Mouse (Mus musculus) liver, embryonic 14.5 days (tissue): Measurements from ENCODE around the gene Crtam. TPM values are rescaled to one million over a fixed set of nuclear protein-coding genes. Genes with fewer than 3 reads are reported as not detected.

Experiments used
- ATAC-seq: fragments of 200-750 bp; cut with Nextera tagmentation; 2 replicates; pipeline ENCODE4 v1.8.0; 2017; ENCODE audit warnings: moderate number of reproducible peaks, mild to moderate bottlenecking, moderate library complexity; ENCODE audit not compliant: insufficient read depth
- DNase-seq, 3 experiments: peaks; one replicate each; pipeline ENCODE4 v3.0.0-alpha.2; 2012 to 2013; ENCODE audit warnings: low read depth in 3 of 3, low spot score in 3 of 3
- H3K27ac ChIP-seq: fragments of 300-500 bp; sonication (generic); 2 replicates; pipeline ENCODE4 v1.5.1; 2014; ENCODE audit warnings: moderate library complexity, mild to moderate bottlenecking, control low read depth, inconsistent platforms
- H3K27me3 ChIP-seq: fragments of 300-500 bp; sonication (generic); 2 replicates; pipeline ENCODE4 v1.6.1; 2014; ENCODE audit warnings: mild to moderate bottlenecking, low read length, moderate library complexity; ENCODE audit not compliant: control insufficient read depth, insufficient read depth
- H3K36me3 ChIP-seq: fragments of 300-500 bp; sonication (generic); replicated peaks from 2 replicates; pipeline ENCODE4 v1.6.1; 2014; ENCODE audit warnings: low read depth; ENCODE audit not compliant: control insufficient read depth, insufficient read depth
- H3K4me1 ChIP-seq, 2 experiments: fragments of 200-500 bp in 1 of 2; fragments of 300-500 bp in 1 of 2; sonication (generic) in 1 of 2; replicated peaks; 2 replicates each; pipeline ENCODE4 v1.6.1; 2012 to 2014; ENCODE audit warnings: antibody characterized with exemption in 1 of 2, inconsistent platforms in 1 of 2, low read length in 1 of 2; ENCODE audit not compliant: control insufficient read depth in 2 of 2, insufficient read depth in 2 of 2
- H3K4me2 ChIP-seq: fragments of 300-500 bp; sonication (generic); 2 replicates; pipeline ENCODE4 v1.6.1; 2014; ENCODE audit warnings: low read depth, mild to moderate bottlenecking, control low read depth, moderate library complexity
- H3K4me3 ChIP-seq, 2 experiments: fragments of 200-500 bp in 1 of 2; fragments of 300-500 bp in 1 of 2; sonication (generic) in 1 of 2; 2 replicates each; pipeline ENCODE4 v1.5.1; 2012 to 2014; ENCODE audit warnings: low read depth in 2 of 2, low read length in 2 of 2, mild to moderate bottlenecking in 2 of 2, control low read depth in 1 of 2, inconsistent platforms in 1 of 2, moderate library complexity in 1 of 2; ENCODE audit not compliant: insufficient read depth in 1 of 2
- H3K9ac ChIP-seq: fragments of 300-500 bp; sonication (generic); replicated peaks from 2 replicates; pipeline ENCODE4 v1.6.1; 2014; ENCODE audit warnings: mild to moderate bottlenecking, control low read depth, moderate library complexity
- H3K9me3 ChIP-seq: fragments of 300-500 bp; sonication (generic); 2 replicates; pipeline ENCODE4 v1.6.1; 2016; ENCODE audit warnings: low read length, mixed read lengths; ENCODE audit not compliant: control insufficient read depth
- CTCF ChIP-seq: IDR thresholded peaks from 2 replicates; pipeline ENCODE4 v1.5.1; 2016; ENCODE audit warnings: antibody characterized with exemption, low read depth, control low read depth
- EP300 ChIP-seq: IDR thresholded peaks from 2 replicates; pipeline ENCODE4 v1.6.1; 2016; ENCODE audit warnings: antibody characterized with exemption, low read depth
- WGBS: fragments of 180-500 bp; shearing (Covaris S2); extraction: QIAGEN DNeasy Blood & Tissue Kit; methylation state at CpG from one replicate; pipeline ENCODE4 v1.1.7; 2014; ENCODE audit not compliant: insufficient replicate concordance; 5-methylcytosine and 5-hydroxymethylcytosine counted together
- polyA plus RNA-seq, 2 experiments: library from polyadenylated mRNA; depleted of rRNA in 1 of 2; stranded (reverse) in 1 of 2; unstranded in 1 of 2; fragments of >200 nt; fragmentation: Nextera tagmentation in 1 of 2; extraction: Ambion mirVana in 1 of 2; gene quantifications; 2 replicates each; pipeline versions ENCODE4 v1.2.1 to v1.2.3; 2012 to 2014

Gene Crtam
- polyA plus RNA-seq, 2 experiments = 0.06 TPM; not detected in 1

GRCm38 (mm10) chr9:40947131-40947530 lies 57.3 kb downstream of the Crtam start:
- Histone ChIP-seq H3K27me3 (no peaks in the 10 kb centered on the region), H3K27ac (no peak overlapping the region), H3K4me2 (no peak overlapping the region), H3K9me3 (no peaks in the 10 kb centered on the region), H3K4me3 (no peak overlapping the region), H3K36me3 (no peaks in the 10 kb centered on the region), H3K9ac (no peak overlapping the region), H3K4me1 (no peaks in the 10 kb centered on the region)
- DNase-seq (no peak), ATAC-seq (no peak)
- 39% methylated on average over 4 of the region's 4 CpGs for WGBS
- TF ChIP-seq EP300 (no peak), CTCF (no peak)

GRCm38 (mm10) chr9:40937425-40937824 lies 67.0 kb downstream of the Crtam start:
- DNase-seq = no peak
- Histone ChIP-seq H3K4me2 (no peak overlapping the region), H3K27me3 (no peaks in the 10 kb centered on the region), H3K36me3 (no peaks in the 10 kb centered on the region), H3K9me3 (no peaks in the 10 kb centered on the region), H3K9ac (no peak overlapping the region), H3K4me3 (no peak overlapping the region), H3K4me1 (no peaks in the 10 kb centered on the region), H3K27ac (no peak overlapping the region)
- ATAC-seq = no peak
- WGBS = 50% methylated on average over 7 of the region's 7 CpGs
- TF ChIP-seq CTCF = peak; percentile 41; the same call in 1 of the 2 replicates
- no peak for TF ChIP-seq EP300

- TF ChIP-seq CTCF (no peak), EP300 (no peak)
- ATAC-seq (no peak), DNase-seq (no peak)
- no peak overlapping the region for H3K4me3 ChIP-seq
- H3K27me3 ChIP-seq = no peaks in the 10 kb centered on the region
- 41% methylated on average over 3 of the region's 3 CpGs for WGBS
- no peak overlapping the region for H3K27ac ChIP-seq
- no peak overlapping the region for H3K9ac ChIP-seq
- H3K4me2 ChIP-seq = no peak overlapping the region
- H3K36me3 ChIP-seq = no peaks in the 10 kb centered on the region
- no peaks in the 10 kb centered on the region for H3K9me3 ChIP-seq
- no peaks in the 10 kb centered on the region for H3K4me1 ChIP-seq
These were observed 71.1 kb downstream of the Crtam start for GRCm38 (mm10) chr9:40933323-40933722.

GRCm38 (mm10) chr9:40927351-40927980 lies 77.0 kb downstream of the Crtam start:
- no peaks in the 10 kb centered on the region for H3K36me3 ChIP-seq
- ATAC-seq (no peak), DNase-seq (no peak)
- H3K4me2 ChIP-seq = no peak overlapping the region
- no peak overlapping the region for H3K9ac ChIP-seq
- H3K27me3 ChIP-seq = no peaks in the 10 kb centered on the region
- H3K4me3 ChIP-seq = no peak overlapping the region
- WGBS = 71% methylated on average over 17 of the region's 17 CpGs
- no peaks in the 10 kb centered on the region for H3K9me3 ChIP-seq
- no peaks in the 10 kb centered on the region for H3K4me1 ChIP-seq
- no peak overlapping the region for H3K27ac ChIP-seq
- TF ChIP-seq EP300 = no peak

Other genes starting within 250 kb of the Crtam start
- 1,333 and 1,529 TPM in 2 replicates for gene Hspa8, start 203.6 kb downstream of the Crtam start, polyA plus RNA-seq (2012; rRNA removed)
- 1,148 and 1,204 TPM in 2 replicates for gene Hspa8, start 203.6 kb downstream of the Crtam start, polyA plus RNA-seq (2014; fragmentation: Nextera tagmentation; extraction: Ambion mirVana)
- gene Bsx, start 130.5 kb downstream of the Crtam start, polyA plus RNA-seq (2012; rRNA removed) = 0.01 TPM in 1 of 2 replicates, not detected in the other
- gene Bsx, start 130.5 kb downstream of the Crtam start, polyA plus RNA-seq (2014; fragmentation: Nextera tagmentation; extraction: Ambion mirVana) = not detected in 2 replicates
- gene Jhy, start 40.5 kb downstream of the Crtam start, polyA plus RNA-seq (2012; rRNA removed) = 0.01 and 0.04 TPM in 2 replicates
- gene Jhy, start 40.5 kb downstream of the Crtam start, polyA plus RNA-seq (2014; fragmentation: Nextera tagmentation; extraction: Ambion mirVana) = 0.08 TPM in 1 of 2 replicates, not detected in the other
- 3.4 and 3.5 TPM in 2 replicates for gene Ubash3b, start 157.1 kb upstream of the Crtam start, polyA plus RNA-seq (2012; rRNA removed)
- gene Ubash3b, start 157.1 kb upstream of the Crtam start, polyA plus RNA-seq (2014; fragmentation: Nextera tagmentation; extraction: Ambion mirVana) = 5.9 and 7.2 TPM in 2 replicates